Mouse (Mus musculus) stomach, embryonic 15.5 days (tissue): ENCODE measurements around the gene Arpc1a. TPM values are rescaled to one million over a fixed set of nuclear protein-coding genes. Genes with fewer than 3 reads are reported as not detected.
"Not testable (repeated sequence)": the region's sequence is repeated elsewhere in the genome, so short reads cannot be mapped to it uniquely, and the experiment has no call there.

Experiments
- ATAC-seq: fragments of 200-750 bp; cut with Nextera tagmentation; 2 replicates; pipeline ENCODE4 v1.8.0; 2017; ENCODE audit warnings: low read depth, moderate number of reproducible peaks, moderate TSS enrichment; ENCODE audit not compliant: insufficient read depth, low FRiP score
- H3K27ac ChIP-seq: fragments of 300-500 bp; sonication (generic); 2 replicates; pipeline ENCODE4 v1.5.1; 2015; ENCODE audit warnings: mild to moderate bottlenecking, inconsistent platforms
- H3K27me3 ChIP-seq: fragments of 300-500 bp; sonication (generic); replicated peaks from 2 replicates; pipeline ENCODE4 v1.6.1; 2015; ENCODE audit warnings: inconsistent platforms
- H3K36me3 ChIP-seq: fragments of 300-500 bp; sonication (generic); 2 replicates; pipeline ENCODE4 v1.6.1; 2015; ENCODE audit warnings: inconsistent platforms
- H3K4me1 ChIP-seq: fragments of 300-500 bp; sonication (generic); 2 replicates; pipeline ENCODE4 v1.6.1; 2015; ENCODE audit warnings: inconsistent platforms
- H3K4me2 ChIP-seq: fragments of 300-500 bp; sonication (generic); 2 replicates; pipeline ENCODE4 v1.6.1; 2015; ENCODE audit warnings: mild to moderate bottlenecking, inconsistent platforms
- H3K4me3 ChIP-seq: fragments of 300-500 bp; sonication (generic); replicated peaks from 2 replicates; pipeline ENCODE4 v1.5.1; 2015; ENCODE audit warnings: inconsistent platforms
- H3K9ac ChIP-seq: fragments of 300-500 bp; sonication (generic); 2 replicates; pipeline ENCODE4 v1.6.1; 2015; ENCODE audit warnings: inconsistent platforms
- H3K9me3 ChIP-seq: fragments of 300-500 bp; sonication (generic); 2 replicates; pipeline ENCODE4 v1.6.1; 2016; ENCODE audit warnings: inconsistent platforms
- WGBS: fragments of 180-500 bp; shearing (Covaris S2); methylation state at CpG from one replicate; pipeline ENCODE4 v1.1.7; 2015; 5-methylcytosine and 5-hydroxymethylcytosine counted together
- polyA plus RNA-seq: library from polyadenylated mRNA; unstranded; fragments of >200 nt; fragmentation: Nextera tagmentation; extraction: Ambion mirVana; gene quantifications from 2 replicates; pipeline ENCODE4 v1.2.1, GENCODE M21; 2015

The Arpc1a gene
- 134 and 138 TPM in 2 replicates for polyA plus RNA-seq

GRCm38 (mm10) chr5:145083632-145084451 lies at the start of gene Arpc1a, which contains the start of gene Kpna7:
Arpc1a (plus strand) TSS chr5:145083830.
Kpna7 (minus strand) TSS chr5:145084030.
- Histone ChIP-seq H3K36me3 (peaks cover 5% of the 10 kb centered on the region; the same call in 1 of the 2 replicates), H3K9me3 (no peaks in the 10 kb centered on the region), H3K9ac (peak within 1 kb of the TSS; percentile 90), H3K4me1 (peaks cover 8% of the 10 kb centered on the region; the same call in 1 of the 2 replicates), H3K27ac (peak within 1 kb of the TSS; percentile 82), H3K4me3 (peak within 1 kb of the TSS; percentile 95), H3K4me2 (peak within 1 kb of the TSS; percentile 71), H3K27me3 (no peaks in the 10 kb centered on the region)
- under 1% methylated on average over 54 of the region's 54 CpGs for WGBS
- peak; percentile 98 for ATAC-seq

- Histone ChIP-seq H3K4me2 (no peak overlapping the region), H3K27me3 (no peaks in the 10 kb centered on the region), H3K9me3 (no peaks in the 10 kb centered on the region), H3K4me1 (no peaks in the 10 kb centered on the region), H3K4me3 (no peak overlapping the region), H3K27ac (no peak overlapping the region), H3K9ac (no peak overlapping the region), H3K36me3 (no peaks in the 10 kb centered on the region)
- ATAC-seq, result no peak
- 40% methylated on average over 4 of the region's 4 CpGs for WGBS
Measured at GRCm38 (mm10) chr5:145041628-145042027, 42.0 kb upstream of the Arpc1a start.

- not testable (repeated sequence) for H3K36me3 ChIP-seq, H3K4me3 ChIP-seq, H3K4me2 ChIP-seq, H3K9me3 ChIP-seq, H3K9ac ChIP-seq, ATAC-seq, H3K4me1 ChIP-seq, H3K27me3 ChIP-seq, H3K27ac ChIP-seq
- WGBS, result 69% methylated on average over 3 of the region's 3 CpGs
Measured at GRCm38 (mm10) chr5:145042690-145043089, 40.9 kb upstream of the Arpc1a start, which contains the start of gene 1700018F24Rik. 1700018F24Rik (plus strand) TSS chr5:145042990.

DNA sequence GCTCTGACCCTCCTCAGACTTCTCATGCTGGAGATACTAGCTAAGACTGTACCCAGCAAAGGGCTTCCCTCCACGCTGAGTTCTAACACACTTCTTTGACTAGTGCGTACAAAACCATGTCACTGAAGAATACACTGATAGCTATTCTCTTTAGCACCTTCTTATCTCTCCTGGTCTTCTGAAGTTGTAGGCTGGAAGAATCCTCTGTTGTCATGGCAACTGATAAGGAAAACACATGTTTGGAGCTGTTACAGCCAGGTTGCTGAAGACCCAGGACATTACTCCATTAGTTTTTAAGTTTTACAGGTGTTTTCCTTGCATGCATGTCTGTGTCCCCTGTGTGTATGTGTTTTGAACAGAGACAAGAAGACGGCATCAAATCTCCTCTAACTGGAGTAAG lies 29.4 kb upstream of the Arpc1a start:
- not testable (repeated sequence) for H3K27ac ChIP-seq, H3K36me3 ChIP-seq, H3K9ac ChIP-seq, H3K4me2 ChIP-seq, ATAC-seq, H3K4me3 ChIP-seq, H3K4me1 ChIP-seq, H3K9me3 ChIP-seq, H3K27me3 ChIP-seq
- WGBS, result 46% methylated on average over 3 of the region's 3 CpGs

DNA sequence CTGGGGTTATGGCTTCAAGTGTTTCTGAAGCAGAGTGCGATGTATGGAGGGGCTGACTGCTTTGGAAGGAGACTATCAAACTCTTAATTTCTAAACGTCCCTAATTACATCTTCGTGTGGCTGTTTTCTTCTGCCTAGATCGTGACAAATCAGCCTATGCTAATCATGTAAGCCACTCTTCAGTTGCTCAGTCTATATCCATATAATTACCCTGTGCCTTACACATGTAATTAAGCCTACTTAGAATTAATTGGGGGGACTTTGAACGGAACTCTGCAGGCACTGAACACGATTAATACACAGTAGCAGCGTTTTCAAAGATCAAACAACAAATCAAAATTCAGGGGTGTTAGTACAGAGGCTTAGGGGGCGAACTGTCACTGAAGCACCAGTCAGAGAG lies 25.7 kb upstream of the Arpc1a start:
- no peaks in the 10 kb centered on the region for H3K4me1 ChIP-seq
- no peak overlapping the region for H3K9ac ChIP-seq
- H3K9me3 ChIP-seq, result no peaks in the 10 kb centered on the region
- no peaks in the 10 kb centered on the region for H3K27me3 ChIP-seq
- H3K36me3 ChIP-seq, result no peaks in the 10 kb centered on the region
- no peak overlapping the region for H3K4me2 ChIP-seq
- H3K27ac ChIP-seq, result no peak overlapping the region
- H3K4me3 ChIP-seq, result no peak overlapping the region
- WGBS, result 84% methylated on average over 8 of the region's 8 CpGs
- no peak for ATAC-seq

GRCm38 (mm10) chr5:145058722-145059121 lies 24.9 kb upstream of the Arpc1a start:
- H3K4me3 ChIP-seq, result no peak overlapping the region
- H3K27ac ChIP-seq, result no peak overlapping the region
- H3K36me3 ChIP-seq, result no peaks in the 10 kb centered on the region
- H3K9me3 ChIP-seq, result no peaks in the 10 kb centered on the region
- H3K9ac ChIP-seq, result no peak overlapping the region
- no peaks in the 10 kb centered on the region for H3K4me1 ChIP-seq
- H3K27me3 ChIP-seq, result no peaks in the 10 kb centered on the region
- 90% methylated on average over 7 of the region's 7 CpGs for WGBS
- no peak for ATAC-seq
- no peak overlapping the region for H3K4me2 ChIP-seq

GRCm38 (mm10) chr5:145059524-145059923 lies 24.1 kb upstream of the Arpc1a start:
- H3K27me3 ChIP-seq, result no peaks in the 10 kb centered on the region

GRCm38 (mm10) chr5:145064765-145065340 lies 18.8 kb upstream of the Arpc1a start:
- Histone ChIP-seq H3K27ac (no peak overlapping the region), H3K36me3 (no peaks in the 10 kb centered on the region), H3K4me2 (no peak overlapping the region), H3K9ac (no peak overlapping the region), H3K9me3 (no peaks in the 10 kb centered on the region), H3K4me1 (no peaks in the 10 kb centered on the region), H3K4me3 (no peak overlapping the region), H3K27me3 (no peaks in the 10 kb centered on the region)
- ATAC-seq, result no peak
- WGBS, result 97% methylated on average over 1 of the region's 1 CpGs

More at GRCm38 (mm10) chr5:145059524-145059923, 24.1 kb upstream of the Arpc1a start:
- no peaks in the 10 kb centered on the region for H3K9me3 ChIP-seq
- H3K4me1 ChIP-seq, result no peaks in the 10 kb centered on the region
- peak; percentile 63; the same call in 1 of the 2 replicates for ATAC-seq
- no peak overlapping the region for H3K9ac ChIP-seq
- H3K27ac ChIP-seq, result no peak overlapping the region
- H3K4me3 ChIP-seq, result no peak overlapping the region
- WGBS, result 76% methylated on average over 2 of the region's 2 CpGs
- H3K4me2 ChIP-seq, result no peak overlapping the region
- no peaks in the 10 kb centered on the region for H3K36me3 ChIP-seq

- WGBS, result 36% methylated on average over 3 of the region's 3 CpGs
- no peak overlapping the region for H3K4me3 ChIP-seq
- no peak for ATAC-seq
- H3K9ac ChIP-seq, result no peak overlapping the region
- no peaks in the 10 kb centered on the region for H3K27me3 ChIP-seq
- no peaks in the 10 kb centered on the region for H3K4me1 ChIP-seq
- H3K4me2 ChIP-seq, result no peak overlapping the region
- no peak overlapping the region for H3K27ac ChIP-seq
- no peaks in the 10 kb centered on the region for H3K9me3 ChIP-seq
- no peaks in the 10 kb centered on the region for H3K36me3 ChIP-seq
Measured at GRCm38 (mm10) chr5:145068863-145069262, 14.8 kb upstream of the Arpc1a start.

DNA sequence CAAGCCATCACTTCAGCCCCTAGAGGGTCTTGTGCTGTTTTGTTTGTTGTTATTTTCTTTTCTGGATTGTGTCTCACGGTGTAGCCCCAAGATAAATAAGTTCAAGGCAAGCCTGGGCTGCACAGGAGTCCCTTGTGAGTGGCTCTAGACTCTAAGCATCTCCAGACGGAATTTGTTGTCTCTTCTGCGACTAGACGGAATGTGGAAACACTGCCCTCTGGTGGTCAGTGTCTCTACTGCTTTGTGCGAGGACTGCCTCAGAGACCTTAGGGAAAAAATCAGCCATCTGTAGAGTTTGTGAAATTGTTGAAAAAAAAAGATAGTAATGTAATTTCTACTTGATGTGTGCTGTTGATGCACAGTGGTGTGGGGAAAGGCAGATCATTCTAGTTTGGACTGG lies 13.9 kb upstream of the Arpc1a start:
- no peak for ATAC-seq
- Histone ChIP-seq H3K36me3 (no peaks in the 10 kb centered on the region), H3K4me2 (no peak overlapping the region), H3K9ac (no peak overlapping the region), H3K4me3 (no peak overlapping the region), H3K27ac (no peak overlapping the region), H3K9me3 (no peaks in the 10 kb centered on the region), H3K27me3 (no peaks in the 10 kb centered on the region), H3K4me1 (no peaks in the 10 kb centered on the region)
- WGBS, result 2% methylated on average over 5 of the region's 5 CpGs

DNA sequence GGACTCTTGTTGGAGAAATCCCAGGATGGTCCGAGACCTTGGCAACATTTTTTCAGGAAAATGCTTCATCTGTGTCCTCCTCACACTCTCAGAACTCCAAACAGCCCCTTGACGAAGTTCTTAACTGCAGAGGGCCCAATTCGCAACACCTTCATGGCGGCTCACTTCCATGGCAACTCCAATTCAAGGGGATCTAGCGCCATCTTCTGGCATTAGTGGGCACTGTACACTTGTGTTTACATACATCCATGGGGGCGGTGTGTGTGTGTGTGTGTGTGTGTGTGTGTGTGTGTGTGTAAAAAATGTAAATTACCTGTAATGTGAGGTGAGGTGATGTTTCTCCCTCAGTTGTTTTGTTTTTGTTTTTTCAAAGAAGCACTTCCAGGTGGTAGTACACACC lies 12.3 kb upstream of the Arpc1a start:
- WGBS, result 51% methylated on average over 6 of the region's 6 CpGs
- Histone ChIP-seq H3K9ac (no peak overlapping the region), H3K4me2 (no peak overlapping the region), H3K27me3 (no peaks in the 10 kb centered on the region), H3K27ac (no peak overlapping the region), H3K9me3 (no peaks in the 10 kb centered on the region), H3K4me1 (no peaks in the 10 kb centered on the region), H3K4me3 (no peak overlapping the region), H3K36me3 (no peaks in the 10 kb centered on the region)
- ATAC-seq, result no peak

DNA sequence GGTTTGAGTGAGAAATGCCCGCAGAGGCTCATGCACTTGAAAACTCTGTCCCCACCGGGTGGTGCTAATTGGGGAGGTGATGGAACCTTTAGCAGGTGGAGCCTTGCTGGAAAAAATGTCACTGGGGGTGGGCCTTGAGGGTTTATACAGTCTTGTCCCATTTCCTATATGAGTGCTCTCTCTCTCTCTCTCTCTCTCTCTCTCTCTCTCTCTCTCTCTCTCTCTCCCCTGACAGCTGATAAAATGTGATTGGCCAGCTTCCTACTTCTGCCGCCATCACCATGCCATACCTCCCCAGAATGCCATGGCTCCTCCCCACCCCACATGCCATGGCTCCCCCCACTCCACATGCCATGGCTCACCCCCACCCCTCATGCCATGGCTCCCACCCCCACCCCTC lies 8.5 kb upstream of the Arpc1a start:
- H3K27me3 ChIP-seq, result no peaks in the 10 kb centered on the region
- H3K27ac ChIP-seq, result no peak overlapping the region
- no peaks in the 10 kb centered on the region for H3K36me3 ChIP-seq
- H3K4me2 ChIP-seq, result no peak overlapping the region
- H3K4me3 ChIP-seq, result no peak overlapping the region
- no peak overlapping the region for H3K9ac ChIP-seq
- WGBS, result 61% methylated on average over 3 of the region's 3 CpGs
- no peaks in the 10 kb centered on the region for H3K4me1 ChIP-seq
- H3K9me3 ChIP-seq, result no peaks in the 10 kb centered on the region
- no peak for ATAC-seq
